Mouse (Mus musculus) mesoderm, embryonic 11.5 days (tissue): ENCODE measurements around the gene D230025D16Rik.
"Not testable (repeated sequence)": the region's sequence is repeated elsewhere in the genome, so short reads cannot be mapped to it uniquely, and the experiment has no call there.

Experiments used
- DNase-seq: peaks from one replicate; pipeline ENCODE4 v3.0.0-alpha.2; 2012; ENCODE audit warnings: low read depth, low spot score

D230025D16Rik gene

DNA sequence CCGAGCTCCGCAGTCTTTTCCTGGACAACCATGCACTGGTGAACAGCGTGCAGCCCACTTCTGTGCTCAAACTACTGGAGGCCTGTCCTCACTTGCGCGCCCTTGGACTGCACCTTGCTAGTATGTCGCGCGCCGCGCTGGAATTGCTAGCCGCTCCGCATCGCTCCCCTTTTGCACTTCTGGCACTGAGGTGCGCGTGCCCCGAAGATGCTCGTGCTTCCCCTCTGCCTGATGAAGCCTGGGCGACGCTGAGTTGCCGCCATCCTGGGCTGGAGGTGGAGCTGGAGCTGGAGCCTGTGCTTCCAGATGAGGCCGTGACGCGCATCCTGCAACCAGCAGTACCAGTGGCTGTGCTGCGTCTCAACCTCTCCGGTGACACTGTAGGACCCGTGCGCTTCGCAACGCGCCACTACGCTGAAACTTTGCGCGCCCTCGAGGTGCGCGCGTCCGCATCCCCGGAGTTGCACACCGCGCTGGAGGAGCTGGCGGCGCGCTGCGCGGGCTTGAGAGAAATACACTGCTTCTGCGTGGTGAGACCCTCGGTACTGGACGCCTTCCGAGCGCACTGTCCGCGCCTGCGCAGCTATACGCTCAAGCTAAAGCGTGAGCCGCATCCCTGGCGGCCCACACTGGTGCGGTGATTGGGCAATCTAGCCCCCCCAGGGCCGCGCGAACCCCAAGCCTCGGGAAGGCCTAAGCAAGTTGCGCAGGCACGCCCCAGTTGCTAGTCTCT, 43.6 kb downstream of the D230025D16Rik start:
- DNase-seq = peak; percentile 86

DNA sequence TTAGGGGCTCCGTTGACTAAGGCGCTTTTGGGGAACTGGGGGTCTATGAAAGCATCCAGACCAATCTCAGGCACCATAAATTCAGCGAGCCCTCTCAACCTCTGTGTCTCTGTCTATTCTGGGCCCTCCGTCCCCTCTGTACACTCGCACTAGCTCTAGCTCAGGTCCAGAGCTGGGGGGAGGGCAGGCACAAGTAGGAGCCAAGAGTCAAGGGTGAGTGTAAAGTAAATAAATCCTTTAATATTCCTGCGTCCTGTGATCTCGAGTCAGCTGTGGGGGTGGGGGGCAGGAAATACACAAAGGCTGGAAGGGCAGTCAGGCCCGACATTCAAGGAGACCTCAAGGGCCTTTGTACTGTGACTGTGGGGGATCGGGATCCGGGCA, 44.1 kb downstream of the D230025D16Rik start:
- DNase-seq = no peak

DNA sequence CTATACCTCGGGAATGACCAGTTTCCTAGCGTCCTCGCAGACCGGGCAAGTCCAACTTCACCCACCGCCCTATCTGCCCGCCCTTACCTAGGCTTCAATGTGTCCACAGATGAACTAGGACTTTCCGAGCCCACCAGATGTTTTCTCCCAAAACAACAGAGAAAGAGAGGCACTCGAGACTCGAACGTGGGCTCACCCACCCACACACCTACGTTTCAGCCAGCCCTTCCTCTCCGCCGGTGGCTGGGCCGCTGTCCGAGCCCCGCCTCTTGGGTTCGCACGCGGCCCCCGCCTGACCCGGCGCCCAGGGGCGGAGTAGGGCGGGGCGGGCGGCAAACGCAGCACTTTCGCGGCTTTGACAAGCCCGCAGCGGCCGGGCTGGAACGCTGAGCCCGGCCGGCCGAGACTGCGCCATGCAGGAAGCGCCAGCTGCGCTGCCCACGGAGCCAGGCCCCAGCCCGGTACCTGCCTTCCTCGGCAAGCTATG, 44.6 kb downstream of the D230025D16Rik start, which contains the start of gene Hsf4:
Gene Hsf4 (plus strand): TSS at position 341 of the 487 bp plus-strand sequence.
- no peak for DNase-seq

DNA sequence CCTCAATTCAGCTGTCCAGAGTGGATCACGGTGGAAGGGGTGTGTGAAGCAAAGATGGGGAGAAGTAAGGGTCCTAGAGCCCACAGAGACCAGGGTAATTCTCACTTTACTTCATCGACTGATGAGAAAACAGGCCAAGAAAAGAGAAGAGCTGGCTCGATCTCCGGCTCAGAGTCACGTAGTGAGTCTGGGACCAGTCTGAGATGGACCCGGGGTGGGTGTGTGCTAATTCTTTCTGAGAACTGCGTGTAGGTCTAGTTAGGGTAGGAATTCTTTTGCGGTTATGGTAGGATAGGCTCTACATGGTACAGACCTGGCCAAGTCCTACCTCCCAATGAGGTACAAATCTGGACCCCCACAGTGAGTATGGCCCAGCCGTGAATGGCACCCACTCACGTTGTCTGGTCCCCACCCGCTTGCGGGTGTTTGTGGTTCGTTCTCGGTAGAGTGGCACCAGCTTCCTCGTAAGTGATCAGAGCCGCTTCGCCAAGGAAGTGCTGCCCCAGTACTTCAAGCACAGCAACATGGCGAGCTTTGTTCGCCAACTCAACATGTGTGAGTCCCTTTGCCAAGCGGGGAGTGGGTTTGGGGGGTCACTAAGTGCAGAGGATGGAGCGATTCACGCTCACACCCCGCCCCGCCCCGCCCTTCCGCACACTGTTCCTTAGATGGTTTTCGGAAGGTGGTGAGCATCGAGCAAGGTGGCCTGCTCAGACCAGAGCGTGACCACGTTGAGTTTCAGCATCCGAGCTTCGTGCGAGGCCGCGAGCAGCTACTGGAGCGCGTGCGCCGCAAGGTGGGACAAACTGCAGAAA, 45.4 kb downstream of the D230025D16Rik start:
- no peak for DNase-seq

DNA sequence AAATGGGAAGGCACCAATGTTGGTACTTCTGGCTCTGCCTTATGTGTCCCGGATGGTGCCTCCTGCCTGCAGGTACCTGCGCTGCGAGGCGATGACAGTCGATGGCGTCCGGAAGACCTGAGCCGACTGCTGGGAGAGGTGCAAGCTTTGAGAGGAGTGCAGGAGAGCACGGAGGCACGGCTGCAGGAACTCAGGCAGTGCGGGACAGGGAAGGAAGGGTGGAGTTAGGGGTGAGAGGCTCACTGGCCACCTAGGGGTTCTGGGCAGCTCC, 45.9 kb downstream of the D230025D16Rik start:
- no peak for DNase-seq

DNA sequence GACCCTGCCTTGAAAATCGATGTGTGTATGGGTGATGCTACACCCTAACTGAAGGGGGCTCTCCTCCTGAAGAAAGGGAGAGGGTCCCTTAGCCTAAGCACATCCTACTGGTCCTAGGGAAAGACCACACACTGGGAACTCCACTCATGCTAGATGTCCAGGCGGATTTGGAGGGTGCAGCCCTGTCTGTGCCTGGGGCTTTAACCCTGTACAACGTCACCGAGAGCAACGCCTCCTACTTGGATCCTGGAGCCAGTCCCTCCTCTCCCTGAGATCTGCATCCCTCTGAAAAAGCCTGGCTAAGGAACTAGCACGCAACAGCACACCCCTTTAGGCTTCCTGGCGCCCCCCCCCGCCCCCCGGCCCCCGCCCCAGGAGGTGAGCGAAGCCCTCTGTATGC, 50.4 kb downstream of the D230025D16Rik start:
- no peak for DNase-seq

DNA sequence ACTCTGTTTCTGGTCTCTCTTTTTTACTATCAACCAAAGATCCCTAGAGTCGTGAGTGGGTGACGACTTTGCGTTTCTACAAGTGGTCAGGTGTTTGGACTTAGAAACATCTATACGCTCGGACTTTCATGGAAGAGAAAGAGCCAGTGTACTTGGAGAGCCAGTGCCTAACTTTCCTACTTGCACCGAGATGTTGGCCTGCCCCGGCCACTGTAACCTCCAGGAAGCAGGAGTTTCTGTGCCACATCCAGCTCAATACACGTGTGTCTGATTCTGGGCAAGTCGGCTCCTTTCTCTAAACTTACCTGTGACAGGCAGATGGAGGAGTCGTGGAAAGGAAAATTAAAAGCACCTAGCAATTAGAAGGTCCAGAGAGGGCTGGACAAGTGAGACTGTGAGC, 50.9 kb downstream of the D230025D16Rik start, which contains the start of gene Nol3:
Gene Nol3 (plus strand): TSS at position 301 of the 400 bp plus-strand sequence.
- no peak for DNase-seq

DNA sequence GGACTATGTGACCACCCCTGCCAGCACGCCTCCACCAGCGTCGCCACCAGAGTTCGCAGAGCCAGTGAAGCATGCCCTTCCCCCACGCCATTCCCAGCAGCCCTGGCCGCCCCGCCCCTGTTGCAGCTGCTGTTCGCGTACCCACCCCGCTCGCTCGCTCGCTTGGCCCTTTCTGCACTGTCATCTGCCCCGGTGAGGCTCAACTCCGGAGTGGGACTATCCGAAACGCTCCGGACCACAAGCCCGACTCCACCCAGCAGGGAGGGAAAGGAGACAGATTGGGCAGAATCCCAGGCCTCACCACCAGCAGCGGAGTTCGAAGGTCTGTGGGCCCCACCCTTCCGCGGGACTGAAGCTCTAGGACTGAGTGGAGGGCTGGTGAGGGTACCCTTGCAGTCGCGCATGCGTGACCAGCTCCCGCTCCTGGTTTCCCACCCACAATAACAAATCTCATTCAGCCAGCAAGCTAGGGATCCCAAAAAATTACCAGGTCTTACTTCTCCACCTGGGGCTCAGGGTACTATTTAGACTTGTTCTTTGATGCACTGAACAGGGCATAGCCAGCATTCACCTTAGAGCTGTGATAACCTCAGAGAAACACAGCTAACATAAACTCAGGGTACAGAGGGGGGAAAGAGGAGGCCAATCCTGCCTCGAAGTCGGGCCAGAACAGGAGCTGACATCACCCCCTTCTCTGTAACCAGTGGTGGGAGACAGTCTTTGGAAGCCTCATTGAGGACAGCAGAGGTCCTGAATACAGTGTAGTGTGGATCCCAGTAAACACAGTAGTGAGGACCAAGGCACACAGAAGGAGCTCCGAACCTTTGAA, 51.6 kb downstream of the D230025D16Rik start:
- no peak for DNase-seq

DNA sequence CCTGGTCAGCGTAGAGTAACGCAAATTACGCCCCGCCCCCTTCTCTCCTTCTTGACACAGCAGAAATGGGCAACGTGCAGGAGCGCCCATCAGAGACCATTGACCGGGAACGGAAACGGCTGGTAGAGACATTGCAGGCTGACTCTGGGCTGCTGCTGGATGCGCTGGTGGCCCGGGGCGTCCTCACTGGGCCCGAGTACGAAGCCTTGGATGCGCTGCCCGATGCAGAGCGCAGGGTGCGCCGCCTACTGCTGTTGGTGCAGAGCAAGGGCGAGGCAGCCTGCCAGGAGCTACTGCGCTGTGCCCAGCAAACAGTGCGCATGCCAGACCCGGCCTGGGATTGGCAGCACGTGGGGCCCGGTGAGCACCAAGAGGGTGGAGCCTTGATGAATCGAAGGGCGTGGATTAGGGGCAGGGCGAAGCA, 54.0 kb downstream of the D230025D16Rik start:
- DNase-seq = no peak

DNA sequence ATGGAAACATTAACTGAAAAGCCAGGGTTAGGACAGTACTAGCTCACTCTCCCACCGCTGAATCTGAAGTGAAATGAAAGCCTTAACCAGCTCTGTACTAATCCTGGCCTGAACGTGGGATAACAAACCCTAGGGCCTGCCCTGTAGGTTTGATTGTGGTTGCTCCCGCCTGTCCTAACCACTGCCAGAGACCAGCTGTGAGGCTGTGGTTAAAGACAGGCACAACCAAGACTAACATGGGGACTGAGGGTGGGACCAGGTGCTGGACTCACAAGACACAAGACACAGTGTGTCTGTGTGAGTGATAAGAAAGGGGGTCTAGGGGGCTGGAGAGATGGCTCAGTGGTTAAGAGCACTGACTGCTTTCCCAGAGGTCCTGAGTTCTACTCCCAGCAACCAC, 55.6 kb downstream of the D230025D16Rik start:
- no peak for DNase-seq

DNA sequence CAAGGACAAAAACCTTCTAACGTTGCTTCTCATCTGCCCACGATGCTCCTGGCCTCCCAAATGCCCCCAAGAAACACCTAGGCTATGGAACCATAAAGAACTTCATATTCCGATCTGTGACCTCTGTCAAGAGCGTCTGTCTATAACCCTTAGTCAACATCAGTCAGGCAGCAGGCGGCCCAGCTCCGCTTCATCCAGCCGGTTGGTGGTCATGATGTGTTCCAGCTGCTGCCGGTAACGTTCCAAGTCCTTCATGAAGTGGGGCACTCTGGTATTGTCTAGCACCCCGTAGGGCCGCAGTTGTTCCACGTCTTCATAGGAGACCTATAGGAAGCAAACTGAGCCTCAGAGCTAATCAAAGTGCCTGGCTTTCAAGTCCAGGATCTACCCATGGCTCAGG, 56.9 kb downstream of the D230025D16Rik start:
- DNase-seq = no peak

DNA sequence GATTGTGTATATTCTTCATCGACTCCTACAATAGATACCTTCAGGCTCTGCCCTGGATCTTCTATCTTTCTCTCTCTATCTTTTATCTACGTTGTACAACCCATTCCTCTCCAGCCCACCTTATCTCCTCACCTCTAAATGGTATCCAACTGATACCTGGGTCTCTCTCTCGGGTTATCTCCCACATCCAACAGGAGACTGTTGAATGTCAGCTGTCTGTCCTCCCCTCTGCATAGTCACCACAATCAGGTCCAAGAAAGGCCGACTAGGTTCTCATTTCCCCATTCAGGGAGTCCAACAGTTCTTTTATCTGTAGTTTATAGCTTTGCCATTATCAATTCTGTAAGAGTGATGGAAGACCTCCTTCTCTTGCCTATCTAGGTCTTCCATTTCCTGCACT, 57.3 kb downstream of the D230025D16Rik start:
- no peak for DNase-seq

DNA sequence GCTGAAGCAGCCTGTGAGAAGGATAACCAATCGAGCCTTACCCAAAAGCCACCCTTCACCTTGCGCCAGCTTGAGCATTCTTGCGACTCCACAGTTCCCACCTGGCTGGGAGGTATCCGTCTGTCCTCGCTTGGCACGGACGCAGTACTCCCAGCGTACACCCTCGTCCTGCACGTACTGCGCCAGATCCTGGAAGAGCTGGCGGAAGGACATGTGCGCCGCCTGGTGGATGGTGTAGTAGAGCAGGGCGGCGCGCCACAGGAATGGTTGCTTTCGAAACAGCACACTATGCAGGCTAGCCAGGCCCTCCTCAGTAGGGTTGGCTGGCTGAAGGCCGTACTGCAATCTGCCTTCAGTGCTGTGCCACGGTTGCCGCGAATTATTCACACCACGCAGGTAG, 58.1 kb downstream of the D230025D16Rik start:
- DNase-seq = no peak

DNA sequence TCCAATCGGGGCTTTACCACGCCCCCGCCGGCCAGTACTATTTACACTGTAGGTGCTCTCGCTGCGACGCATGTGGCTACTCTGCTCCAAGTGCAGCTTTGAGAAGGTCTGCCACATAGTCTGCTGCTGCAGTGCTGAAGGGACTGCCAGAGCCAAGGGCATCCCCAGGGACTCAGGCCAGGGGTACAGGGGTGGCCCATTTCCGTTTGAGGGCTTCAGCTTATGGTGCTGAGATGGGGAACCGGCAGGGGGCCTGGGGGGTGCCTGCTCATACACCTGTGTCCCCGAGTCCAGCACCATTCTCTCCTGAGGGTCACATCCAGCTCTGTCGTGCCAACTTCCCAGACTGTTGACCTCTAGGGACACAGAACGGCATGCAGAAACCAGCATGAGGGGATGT, 60.6 kb downstream of the D230025D16Rik start:
- no peak for DNase-seq

DNA sequence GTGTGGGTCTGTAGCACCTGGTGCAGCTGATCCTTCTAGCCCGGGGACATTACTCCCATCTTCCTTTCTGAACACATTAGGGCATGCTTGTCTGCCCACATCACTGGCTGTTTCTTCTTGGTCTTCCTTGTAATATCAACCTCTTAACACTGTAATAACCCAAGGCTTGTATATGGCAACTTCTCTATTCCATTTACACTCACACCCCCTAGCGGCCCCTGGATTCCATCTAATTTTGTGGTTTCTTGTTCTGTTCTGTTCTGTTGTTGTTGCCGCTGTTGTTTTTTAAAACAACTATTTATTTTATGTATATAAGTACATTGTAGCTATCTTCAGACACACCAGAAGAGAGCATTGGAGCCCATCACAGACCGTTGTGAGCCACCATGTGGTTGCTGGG, 62.0 kb downstream of the D230025D16Rik start:
- no peak for DNase-seq

DNA sequence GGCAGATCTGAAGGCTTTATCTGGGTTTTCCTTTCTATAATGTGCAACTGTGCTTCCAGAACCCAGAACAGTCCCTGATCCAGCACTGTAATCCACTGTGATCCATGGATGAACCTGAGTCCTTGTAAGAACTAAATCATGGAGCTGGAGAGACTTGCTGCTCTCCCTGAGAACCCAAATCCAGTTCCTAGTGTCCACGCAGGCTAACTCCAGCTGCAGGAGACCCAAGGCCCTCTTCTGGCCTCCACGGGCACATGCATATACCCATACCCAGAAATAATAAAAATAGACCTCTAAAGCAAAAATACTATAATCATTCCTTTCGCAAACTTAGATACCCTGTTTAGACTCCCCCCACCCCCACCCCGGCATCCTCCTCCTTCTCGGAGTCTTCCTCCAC, 63.3 kb downstream of the D230025D16Rik start:
- DNase-seq = no peak

DNA sequence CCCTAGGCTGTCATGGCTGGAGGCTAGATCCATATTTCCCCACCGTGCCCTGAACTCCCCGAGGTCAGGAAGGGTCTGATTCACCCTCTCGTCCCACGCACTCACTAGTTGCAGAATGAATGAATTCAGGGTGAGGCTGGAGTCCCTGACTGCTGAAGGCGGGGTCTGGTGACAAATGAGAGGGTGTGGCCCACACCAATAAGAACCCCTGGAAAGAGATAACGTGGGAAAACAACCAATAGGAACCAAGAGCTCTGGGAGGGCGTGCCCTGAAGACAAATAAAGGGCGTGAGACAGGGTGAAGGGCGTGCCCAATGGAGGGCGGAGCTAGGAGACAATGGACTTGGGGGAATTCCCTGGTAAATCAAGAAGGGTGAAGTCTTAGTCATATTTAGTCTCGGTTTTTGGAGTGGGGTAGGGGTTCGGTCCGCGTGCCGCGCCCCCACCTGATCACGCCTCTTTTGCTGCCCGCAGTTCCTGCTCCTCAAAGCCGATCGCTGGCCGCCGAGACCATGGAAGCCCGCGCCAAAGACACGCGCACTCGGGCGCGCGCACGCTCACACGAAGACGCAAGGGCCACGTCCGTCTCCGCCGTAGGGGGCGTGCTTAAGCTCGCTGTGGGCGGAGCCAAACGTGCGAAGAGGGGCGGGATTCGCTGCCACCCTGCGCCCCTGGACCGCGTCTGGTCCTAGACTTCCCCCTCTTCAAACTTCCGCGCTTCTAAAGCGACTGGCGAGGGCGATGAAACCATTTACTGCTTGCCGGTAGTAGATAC, 64.2 kb downstream of the D230025D16Rik start:
- peak; percentile 97 for DNase-seq

DNA sequence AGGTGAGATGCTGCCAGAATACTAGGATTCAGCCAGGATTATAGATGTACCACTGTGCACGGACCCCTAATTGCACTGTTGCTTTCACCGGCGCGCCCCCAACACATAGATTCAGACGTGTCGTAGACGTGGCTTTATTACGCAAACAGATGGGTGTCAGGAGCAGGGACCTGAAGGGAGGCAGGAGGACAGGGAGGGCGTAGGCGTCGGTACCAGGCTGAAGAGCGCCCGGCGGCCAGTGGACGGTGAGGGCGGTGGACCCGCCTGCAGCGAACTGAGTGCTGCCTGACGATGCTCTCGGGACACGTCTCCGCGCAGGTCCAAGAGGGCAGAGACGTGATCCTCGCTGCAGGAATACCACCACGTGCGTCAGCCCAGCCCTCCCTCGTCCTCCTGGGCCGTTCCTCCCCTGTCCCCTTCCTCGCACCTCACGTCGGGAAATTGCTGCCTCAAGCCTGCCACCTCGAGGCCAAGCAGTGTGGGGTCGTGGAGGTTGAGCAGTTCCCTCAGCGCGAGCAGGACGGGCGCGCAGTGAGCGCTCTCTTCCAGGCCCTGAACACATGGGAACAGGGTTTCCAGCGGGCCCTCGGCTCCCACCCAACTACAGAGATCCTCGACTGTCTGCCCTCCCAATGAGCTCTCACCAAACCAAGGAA, 65.0 kb downstream of the D230025D16Rik start, which contains the start of gene 4931428F04Rik:
Gene 4931428F04Rik (minus strand): TSS at position 60 of the 656 bp plus-strand sequence.
- DNase-seq = peak; percentile 74

DNA sequence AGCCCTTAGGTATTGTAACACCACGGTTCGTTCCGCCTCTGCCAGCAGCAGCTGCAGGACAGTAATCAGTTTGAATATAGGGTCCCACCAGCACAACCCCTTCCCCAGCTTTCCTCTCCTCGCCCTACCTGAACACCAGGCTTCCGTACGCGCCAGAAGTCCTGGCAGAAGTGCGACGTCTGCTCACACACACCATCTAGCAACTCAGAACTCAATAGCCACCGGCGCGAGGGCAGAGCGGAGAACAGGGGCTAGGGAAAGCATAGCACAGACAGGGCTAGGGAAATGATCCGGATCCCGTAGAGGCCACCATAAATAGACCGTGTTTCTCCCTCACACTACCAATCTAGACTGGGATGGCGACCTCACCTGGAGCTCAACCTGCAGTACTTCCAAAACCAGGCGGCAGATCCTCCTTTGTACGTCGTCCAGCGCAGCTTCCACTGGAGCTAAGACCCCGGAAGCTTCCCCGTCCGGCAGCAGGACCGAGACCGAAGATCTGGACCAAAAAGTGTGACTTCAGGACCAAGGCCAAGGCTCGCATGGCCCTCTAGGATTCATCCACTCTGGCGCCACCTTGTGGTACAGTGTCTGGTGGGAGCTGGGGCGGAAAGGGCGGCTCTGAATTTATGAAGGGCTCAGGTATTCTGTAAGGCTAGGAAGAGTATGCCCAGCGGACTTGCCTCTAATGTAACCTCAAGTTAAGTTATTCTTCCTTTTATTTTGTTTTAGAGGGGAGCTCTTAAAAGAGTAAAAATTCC, 65.8 kb downstream of the D230025D16Rik start:
- peak; percentile 94 for DNase-seq

DNA sequence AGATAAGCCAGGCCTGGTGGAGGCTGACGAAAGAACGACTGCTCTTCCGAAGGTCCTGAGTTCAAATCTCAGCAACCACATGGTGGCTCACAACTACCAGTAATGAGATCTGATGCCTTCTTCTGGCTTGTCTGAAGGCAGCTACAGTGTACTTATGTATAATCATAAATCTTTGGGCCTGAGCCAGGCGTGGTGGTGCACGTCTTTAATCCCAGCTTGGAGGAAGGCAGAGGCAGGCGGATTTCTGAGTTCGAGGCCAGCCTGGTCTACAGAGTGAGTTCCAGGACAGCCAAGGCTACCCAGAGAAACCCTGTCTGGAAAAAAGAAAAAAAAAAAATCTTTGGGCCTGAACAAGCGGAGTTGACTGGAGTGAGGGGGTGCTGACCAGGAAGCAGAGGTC, 66.4 kb downstream of the D230025D16Rik start:
- DNase-seq = not testable (repeated sequence)
